ENCODE assay signal across 14 mouse cellular contexts in the genomic region with DNA sequence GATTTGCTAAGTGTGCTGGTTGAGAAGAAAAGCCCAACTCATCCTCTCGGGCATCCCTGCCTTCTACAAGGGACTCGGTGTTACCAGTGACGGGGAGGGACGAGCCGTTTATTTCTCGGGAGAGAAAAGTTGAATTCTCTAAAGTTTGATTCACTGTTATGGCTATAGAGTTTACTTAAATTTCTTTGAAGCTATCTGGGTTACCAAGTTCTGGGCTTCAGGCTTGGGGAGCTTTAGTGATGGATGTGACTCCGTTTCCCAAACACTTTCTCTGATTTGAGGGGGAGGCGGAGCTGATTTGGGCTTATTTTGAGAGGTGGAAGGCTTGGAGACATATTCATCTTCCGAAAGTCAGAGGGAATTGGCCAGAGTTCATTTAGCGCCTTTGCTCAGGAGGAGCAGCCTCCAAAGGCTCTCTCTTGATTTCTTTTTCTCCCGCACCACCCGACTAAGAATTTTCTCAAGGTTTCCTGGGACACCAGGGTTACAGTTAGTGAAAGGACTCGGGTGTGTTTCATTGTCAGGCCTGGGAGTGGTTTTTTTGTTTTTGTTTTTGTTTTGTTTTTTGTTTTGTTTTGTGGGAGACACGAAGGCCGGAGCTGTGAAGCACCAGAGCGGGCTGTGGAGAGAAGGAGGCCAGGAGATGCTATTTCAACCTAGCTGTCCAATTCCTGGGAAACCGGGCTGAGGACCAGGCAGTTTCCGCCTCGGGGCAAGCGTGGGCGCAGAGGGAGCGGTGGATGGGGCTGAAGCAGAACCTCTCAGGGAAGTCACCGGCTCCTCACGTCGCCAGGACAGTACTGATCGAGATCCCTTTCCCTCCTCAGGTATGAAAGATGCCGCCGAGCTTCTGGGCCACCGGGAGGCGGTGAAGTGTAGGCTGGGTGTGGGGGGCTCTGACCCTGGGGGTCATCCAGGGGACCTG. TPM values are rescaled to one million over a fixed set of nuclear protein-coding genes. Genes with fewer than 3 reads are reported as not detected.
DNase-seq lines count a peak whose midpoint lies in the region; ATAC-seq and TF ChIP-seq lines count a peak whose summit lies in the region.
"Had no signal": no experiment of that assay in that cellular context is flagged by ENCODE, and none has a peak within 500 bp of the region (broad histone marks: within the 10 kb centered on the region; RNA-seq: fewer than 3 reads in every experiment).

No protein-coding gene starts in this region.

- H3K9me3 ChIP-seq in hindbrain, embryonic 13.5 days = no peaks in the 10 kb centered on the region
- H3K9me3 ChIP-seq: limb, embryonic 15.5 days had no signal

- H3K4me2 ChIP-seq in hindbrain, embryonic 13.5 days = 0 out of 2 replicates have a peak overlapping the region, but pooled peaks have one; percentile 4
- H3K4me2 ChIP-seq: limb, embryonic 15.5 days had no signal

- peak; percentile 9 to 39 for DNase-seq in cerebellum, adult 2 months
- DNase-seq in cerebellum, adult 8-10 months = no peak
- peak; percentile 40 for DNase-seq in R1 (ENCODE audit: low read depth, low spot score)
- DNase-seq in neural tube, embryonic 10.5 days (ENCODE audit: extremely low spot score, low spot score) = peak; percentile 59
- no peak for DNase-seq in thymus, adult 2 months
- DNase-seq in left cerebral cortex, postnatal 14 days (ENCODE audit: low spot score in 2 of 2) = no peak
- DNase-seq: kidney, postnatal 4 days; thymus, postnatal 36 days had no signal

- H3K36me3 ChIP-seq in hindbrain, embryonic 13.5 days = no peaks in the 10 kb centered on the region
- H3K36me3 ChIP-seq in thymus, adult 2 months (ENCODE audit: control insufficient read depth, insufficient read depth, low read length) = no peaks in the 10 kb centered on the region
- H3K36me3 ChIP-seq: limb, embryonic 15.5 days had no signal

- no peaks in the 10 kb centered on the region; the same call in 1 of the 2 replicates for H3K4me1 ChIP-seq in cerebellum, adult 2 months (ENCODE audit: control insufficient read depth, insufficient read depth, low read length)
- peaks cover 8% of the 10 kb centered on the region for H3K4me1 ChIP-seq in hindbrain, embryonic 13.5 days (replicated peaks)
- H3K4me1 ChIP-seq in thymus, adult 2 months (replicated peaks; ENCODE audit: control insufficient read depth, insufficient read depth, low read length) = no peaks in the 10 kb centered on the region

- no peak for ATAC-seq in hindbrain, embryonic 13.5 days (ENCODE audit: low FRiP score)
- ATAC-seq in CD4-positive, CD25-positive, alpha-beta regulatory T cell, adult 4 months = no peak
- ATAC-seq: lung, postnatal 0 days had no signal

- 4% methylated on average over 30 of the region's 30 CpGs for WGBS in cerebellum, adult 2 months
- under 1% methylated on average over 30 of the region's 30 CpGs for WGBS in hindbrain, embryonic 13.5 days
- WGBS in thymus, adult 2 months = 10% methylated on average over 30 of the region's 30 CpGs

- TF ChIP-seq POLR2A in cerebellum, adult 2 months (IDR thresholded peaks at IDR 0.05; ENCODE audit: borderline replicate concordance, insufficient read depth, low read length) = no peak
- TF ChIP-seq POLR2A in thymus, adult 2 months (IDR thresholded peaks at IDR 0.05; ENCODE audit: control insufficient read depth, extremely low read depth, insufficient read depth, low read length, poor library complexity) = no peak

- no peak overlapping the region for H3K4me3 ChIP-seq in cerebellum, adult 2 months (replicated peaks; ENCODE audit: insufficient read depth, low read depth, low read length)
- H3K4me3 ChIP-seq in hindbrain, embryonic 13.5 days = peak overlapping the region; percentile 38
- no peak overlapping the region for H3K4me3 ChIP-seq in thymus, adult 2 months (ENCODE audit: control insufficient read depth, insufficient read depth, low read length)
- H3K4me3 ChIP-seq: limb, embryonic 15.5 days had no signal

- H3K9ac ChIP-seq in hindbrain, embryonic 13.5 days = peak overlapping the region; percentile 62
- H3K9ac ChIP-seq: limb, embryonic 15.5 days had no signal

- intact Hi-C loops in left cerebral cortex, postnatal 14 days (cut with DNase I) = no loop called here

- TF ChIP-seq CTCF in cerebellum, adult 2 months (IDR thresholded peaks at IDR 0.05; ENCODE audit: borderline replicate concordance, insufficient read depth, low read depth, low read length) = no peak
- TF ChIP-seq CTCF in thymus, adult 2 months (IDR thresholded peaks at IDR 0.05; ENCODE audit: borderline replicate concordance, control insufficient read depth, extremely low read depth, insufficient read depth, low read length, poor library complexity) = no peak

- H3K27ac ChIP-seq in cerebellum, adult 2 months (ENCODE audit: insufficient read depth, low read length) = no peak overlapping the region
- H3K27ac ChIP-seq in hindbrain, embryonic 13.5 days = peak overlapping the region; percentile 81
- H3K27ac ChIP-seq in thymus, adult 2 months (ENCODE audit: control insufficient read depth, insufficient read depth, low read length) = no peak overlapping the region
- H3K27ac ChIP-seq: limb, embryonic 15.5 days had no signal

- peaks cover 21% of the 10 kb centered on the region; the same call in 1 of the 2 replicates for H3K27me3 ChIP-seq in cerebellum, adult 2 months (ENCODE audit: control insufficient read depth, insufficient read depth, low read length)
- H3K27me3 ChIP-seq in hindbrain, embryonic 13.5 days = peaks cover 82% of the 10 kb centered on the region
- H3K27me3 ChIP-seq in thymus, adult 2 months (ENCODE audit: control insufficient read depth, insufficient read depth, low read length) = peaks cover 36% of the 10 kb centered on the region

RNA-seq across cellular contexts. Expression of a gene that starts 1.1 kb away (rescaled TPM):
- polyA plus RNA-seq in cerebellum, adult 2 months (2012; rRNA removed) = 2.0 and 3.1 TPM in 2 replicates
- 10.0 and 14.1 TPM in 2 replicates for polyA plus RNA-seq in hindbrain, embryonic 13.5 days (2015; fragmentation: Nextera tagmentation; extraction: Ambion mirVana)
- polyA plus RNA-seq in thymus, adult 2 months (2012; rRNA removed) = not detected in 2 replicates
- total RNA-seq in left cerebral cortex, postnatal 14 days (2021) = under 1 TPM in 1 of 2 experiments, not detected in 1; 0.27 TPM
- not detected for polyA plus RNA-seq in CD4-positive, CD25-positive, alpha-beta regulatory T cell, adult 4 months (2017; shearing (Covaris generic))
- total RNA-seq: gastrocnemius, adult 18-20 months had no signal
- polyA plus RNA-seq: embryonic facial prominence, embryonic 14.5 days; limb, embryonic 15.5 days; lung, postnatal 0 days had no signal

Comparison
In these comparisons a context has a peak if more than half of its experiments do, and no peak if none do; other contexts are left out.
1. DNase-seq: peak in cerebellum, adult 2 months (2 of 2), R1 (single experiment) and neural tube, embryonic 10.5 days (single experiment); none in cerebellum, adult 8-10 months (single experiment), thymus, adult 2 months (single experiment) and left cerebral cortex, postnatal 14 days (0 of 2).